Mouse (Mus musculus): ENCODE results near the gene Eif4e1b.

GRCm38 (mm10) chr13:54737488-54738212 lies 46.1 kb upstream of the Eif4e1b start:
- no peak for TF ChIP-seq CTCF (IDR thresholded peaks at IDR 0.05; ENCODE audit: borderline replicate concordance, control insufficient read depth, extremely low read depth, insufficient read depth, low read length, poor library complexity)
- TF ChIP-seq POLR2A (IDR thresholded peaks at IDR 0.05; ENCODE audit: control insufficient read depth, extremely low read depth, insufficient read depth, low read length, poor library complexity), result no peak
